Mouse (Mus musculus) lung, adult 2 months (tissue): ENCODE data around the gene Amph.

Experiments used
- CTCF ChIP-seq: fragments of 200-500 bp; IDR thresholded peaks from 2 replicates; pipeline ENCODE4 v1.5.1; 2011; ENCODE audit warnings: mild to moderate bottlenecking, low read length, control low read depth; ENCODE audit not compliant: insufficient read depth
- POLR2A ChIP-seq: fragments of 200-500 bp; IDR thresholded peaks from 2 replicates; pipeline ENCODE4 v1.6.1; 2011; ENCODE audit warnings: low read depth, mild to moderate bottlenecking, control low read depth, low read length, borderline replicate concordance; ENCODE audit errors: extremely low read depth

GRCm38 (mm10) chr13:18947686-18948085 lies 319 bp upstream of the Amph start:
- TF ChIP-seq POLR2A (no peak), CTCF (no peak)
